Mouse (Mus musculus): ENCODE measurements at regions not wholly inside any gene's neighbourhood (a gene's known extent, or its start where the extent isn't known, plus 50 kb on each side); places are given as distances from the start of the nearest gene placed in this dataset.

- no peak overlapping the region for H3K27ac ChIP-seq
- no peak for DNase-seq (ENCODE audit: extremely low spot score in 1 of 2, low spot score in 2 of 2)
- TF ChIP-seq CTCF (IDR thresholded peaks at IDR 0.05), result no peak
- no peak overlapping the region for H3K4me3 ChIP-seq
- intact Hi-C loops (cut with DNase I), result no loop called here
These were observed 165.7 kb downstream of the Tgfb2 start for GRCm38 (mm10) chr1:186540070-186540469.

- TF ChIP-seq CTCF (IDR thresholded peaks at IDR 0.05), result no peak
- DNase-seq (ENCODE audit: extremely low spot score in 1 of 2, low spot score in 2 of 2), result peak in 1 of 2 experiments; percentile 12
- intact Hi-C loops (cut with DNase I), result loop anchor here (5.0 kb wide), 1 partner anchor 276 kb away; no protein-coding TSS in a partner anchor
- no peak overlapping the region for H3K4me3 ChIP-seq
- H3K27ac ChIP-seq, result no peak overlapping the region
These were observed 167.6 kb downstream of the Tgfb2 start for GRCm38 (mm10) chr1:186538233-186538632.

GRCm38 (mm10) chr1:186515976-186516375, 189.8 kb downstream of the Tgfb2 start:
- no peak overlapping the region for H3K4me3 ChIP-seq
- DNase-seq (ENCODE audit: extremely low spot score in 1 of 2, low spot score in 2 of 2), result no peak
- intact Hi-C loops (cut with DNase I), result no loop called here
- TF ChIP-seq CTCF (IDR thresholded peaks at IDR 0.05), result no peak
- no peak overlapping the region for H3K27ac ChIP-seq

GRCm38 (mm10) chr1:186515071-186515470, 190.7 kb downstream of the Tgfb2 start:
- Histone ChIP-seq H3K4me3 (no peak overlapping the region), H3K27ac (no peak overlapping the region)
- no peak for TF ChIP-seq CTCF (IDR thresholded peaks at IDR 0.05)
- no peak for DNase-seq (ENCODE audit: extremely low spot score in 1 of 2, low spot score in 2 of 2)
- intact Hi-C loops (cut with DNase I), result no loop called here

GRCm38 (mm10) chr1:186513861-186514260, 191.9 kb downstream of the Tgfb2 start:
- Histone ChIP-seq H3K27ac (no peak overlapping the region), H3K4me3 (no peak overlapping the region)
- no peak for TF ChIP-seq CTCF (IDR thresholded peaks at IDR 0.05)
- DNase-seq (ENCODE audit: extremely low spot score in 1 of 2, low spot score in 2 of 2), result no peak
- intact Hi-C loops (cut with DNase I), result no loop called here

GRCm38 (mm10) chr1:186510531-186510930, 195.3 kb downstream of the Tgfb2 start:
- intact Hi-C loops (cut with DNase I), result no loop called here
- no peak for DNase-seq (ENCODE audit: extremely low spot score in 1 of 2, low spot score in 2 of 2)
- H3K4me3 ChIP-seq, result no peak overlapping the region
- H3K27ac ChIP-seq, result no peak overlapping the region
- no peak for TF ChIP-seq CTCF (IDR thresholded peaks at IDR 0.05)

- TF ChIP-seq CTCF (IDR thresholded peaks at IDR 0.05), result no peak
- no peak for DNase-seq (ENCODE audit: extremely low spot score in 1 of 2, low spot score in 2 of 2)
- intact Hi-C loops (cut with DNase I), result no loop called here
These were observed 197.4 kb downstream of the Tgfb2 start for GRCm38 (mm10) chr1:186508358-186508757.

GRCm38 (mm10) chr1:186507956-186508355, 197.8 kb downstream of the Tgfb2 start:
- intact Hi-C loops (cut with DNase I), result no loop called here
- H3K27ac ChIP-seq, result no peak overlapping the region
- H3K4me3 ChIP-seq, result no peak overlapping the region
- no peak for DNase-seq (ENCODE audit: extremely low spot score in 1 of 2, low spot score in 2 of 2)
- no peak for TF ChIP-seq CTCF (IDR thresholded peaks at IDR 0.05)

More at GRCm38 (mm10) chr1:186508358-186508757, 197.4 kb downstream of the Tgfb2 start:
- Histone ChIP-seq H3K27ac (no peak overlapping the region), H3K4me3 (no peak overlapping the region)

- Histone ChIP-seq H3K4me3 (no peak overlapping the region), H3K27ac (no peak overlapping the region)
- TF ChIP-seq CTCF (IDR thresholded peaks at IDR 0.05), result no peak
- no peak for DNase-seq (ENCODE audit: extremely low spot score in 1 of 2, low spot score in 2 of 2)
- intact Hi-C loops (cut with DNase I), result no loop called here
These were observed 199.3 kb downstream of the Tgfb2 start for GRCm38 (mm10) chr1:186506517-186506916.

- intact Hi-C loops (cut with DNase I), result no loop called here
- TF ChIP-seq CTCF (IDR thresholded peaks at IDR 0.05), result no peak
- H3K4me3 ChIP-seq, result no peak overlapping the region
- no peak overlapping the region for H3K27ac ChIP-seq
- DNase-seq (ENCODE audit: extremely low spot score in 1 of 2, low spot score in 2 of 2), result no peak
These were observed 199.9 kb downstream of the Tgfb2 start for GRCm38 (mm10) chr1:186505912-186506311.

- Histone ChIP-seq H3K27ac (no peak overlapping the region), H3K4me3 (no peak overlapping the region)
- no peak for DNase-seq (ENCODE audit: extremely low spot score in 1 of 2, low spot score in 2 of 2)
- no peak for TF ChIP-seq CTCF (IDR thresholded peaks at IDR 0.05)
- intact Hi-C loops (cut with DNase I), result no loop called here
These were observed 200.6 kb downstream of the Tgfb2 start for GRCm38 (mm10) chr1:186505051-186505711.

GRCm38 (mm10) chr1:186501726-186502125, 204.1 kb downstream of the Tgfb2 start:
- no peak for TF ChIP-seq CTCF (IDR thresholded peaks at IDR 0.05)
- intact Hi-C loops (cut with DNase I), result no loop called here
- DNase-seq (ENCODE audit: extremely low spot score in 1 of 2, low spot score in 2 of 2), result no peak
- H3K4me3 ChIP-seq, result no peak overlapping the region
- H3K27ac ChIP-seq, result no peak overlapping the region

GRCm38 (mm10) chr1:186497872-186498271, 207.9 kb downstream of the Tgfb2 start:
- TF ChIP-seq CTCF (IDR thresholded peaks at IDR 0.05), result no peak
- intact Hi-C loops (cut with DNase I), result no loop called here
- no peak overlapping the region for H3K4me3 ChIP-seq

More at GRCm38 (mm10) chr1:186497872-186498271, 207.9 kb downstream of the Tgfb2 start:
- no peak overlapping the region for H3K27ac ChIP-seq
- DNase-seq (ENCODE audit: extremely low spot score in 1 of 2, low spot score in 2 of 2), result no peak
